Mouse (Mus musculus): Measurements from ENCODE around the gene Cdc42ep3. TPM values are rescaled to one million over a fixed set of nuclear protein-coding genes. Genes with fewer than 3 reads are reported as not detected.

Cdc42ep3 gene
- polyA plus RNA-seq, 1 experiment from 2014 or later: 49.4 TPM

- no peaks in the 10 kb centered on the region for H3K27me3 ChIP-seq (ENCODE audit: control insufficient read depth, insufficient read depth, low read depth, low read length)
- no peak overlapping the region for H3K9ac ChIP-seq (ENCODE audit: low read depth, low read length)
- ATAC-seq: no peak
- no peak overlapping the region for H3K4me3 ChIP-seq (ENCODE audit: low read depth, low read length)
- H3K9me3 ChIP-seq (replicated peaks; ENCODE audit: control insufficient read depth, low read length, poor library complexity, severe bottlenecking): no peaks in the 10 kb centered on the region
- WGBS: 64% methylated on average over 6 of the region's 6 CpGs
- no peaks in the 10 kb centered on the region for H3K36me3 ChIP-seq (ENCODE audit: control insufficient read depth, insufficient read depth, low read length)
- no peak overlapping the region for H3K4me2 ChIP-seq (ENCODE audit: low read length)
- no peak overlapping the region for H3K27ac ChIP-seq (ENCODE audit: low read length)
- H3K4me1 ChIP-seq (ENCODE audit: control insufficient read depth, insufficient read depth, low read length): no peaks in the 10 kb centered on the region
Observed at GRCm38 (mm10) chr17:79376434-79377210, 21.7 kb upstream of the Cdc42ep3 start.

- 80% methylated on average over 5 of the region's 5 CpGs for WGBS
- Histone ChIP-seq H3K27ac (ENCODE audit: low read length) (no peak overlapping the region), H3K4me3 (ENCODE audit: low read depth, low read length) (no peak overlapping the region), H3K9me3 (replicated peaks; ENCODE audit: control insufficient read depth, low read length, poor library complexity, severe bottlenecking) (no peaks in the 10 kb centered on the region), H3K4me2 (ENCODE audit: low read length) (no peak overlapping the region), H3K36me3 (ENCODE audit: control insufficient read depth, insufficient read depth, low read length) (no peaks in the 10 kb centered on the region), H3K27me3 (ENCODE audit: control insufficient read depth, insufficient read depth, low read depth, low read length) (no peaks in the 10 kb centered on the region), H3K4me1 (ENCODE audit: control insufficient read depth, insufficient read depth, low read length) (no peaks in the 10 kb centered on the region), H3K9ac (ENCODE audit: low read depth, low read length) (no peak overlapping the region)
- ATAC-seq: no peak
Observed at GRCm38 (mm10) chr17:79372973-79373372, 18.1 kb upstream of the Cdc42ep3 start.

- Histone ChIP-seq H3K9me3 (replicated peaks; ENCODE audit: control insufficient read depth, low read length, poor library complexity, severe bottlenecking) (no peaks in the 10 kb centered on the region), H3K27me3 (ENCODE audit: control insufficient read depth, insufficient read depth, low read depth, low read length) (no peaks in the 10 kb centered on the region), H3K4me1 (ENCODE audit: control insufficient read depth, insufficient read depth, low read length) (no peaks in the 10 kb centered on the region), H3K36me3 (ENCODE audit: control insufficient read depth, insufficient read depth, low read length) (no peaks in the 10 kb centered on the region), H3K4me2 (ENCODE audit: low read length) (no peak overlapping the region), H3K9ac (ENCODE audit: low read depth, low read length) (no peak overlapping the region), H3K27ac (ENCODE audit: low read length) (no peak overlapping the region), H3K4me3 (ENCODE audit: low read depth, low read length) (no peak overlapping the region)
- WGBS: 44% methylated on average over 5 of the region's 5 CpGs
- no peak for ATAC-seq
Observed at GRCm38 (mm10) chr17:79364749-79365450, 10.0 kb upstream of the Cdc42ep3 start.

GRCm38 (mm10) chr17:79356071-79356601, 1.2 kb upstream of the Cdc42ep3 start:
- Histone ChIP-seq H3K4me3 (ENCODE audit: low read depth, low read length) (peak overlapping the region; percentile 83), H3K4me1 (ENCODE audit: control insufficient read depth, insufficient read depth, low read length) (peaks cover 18% of the 10 kb centered on the region), H3K27ac (ENCODE audit: low read length) (peak overlapping the region; percentile 98), H3K27me3 (ENCODE audit: control insufficient read depth, insufficient read depth, low read depth, low read length) (no peaks in the 10 kb centered on the region; the same call in 1 of the 2 replicates), H3K36me3 (ENCODE audit: control insufficient read depth, insufficient read depth, low read length) (no peaks in the 10 kb centered on the region), H3K4me2 (ENCODE audit: low read length) (peak overlapping the region; percentile 86), H3K9me3 (replicated peaks; ENCODE audit: control insufficient read depth, low read length, poor library complexity, severe bottlenecking) (no peaks in the 10 kb centered on the region), H3K9ac (ENCODE audit: low read depth, low read length) (peak overlapping the region; percentile 98)
- 11% methylated on average over 24 of the region's 24 CpGs for WGBS
- ATAC-seq: peak; percentile 49

DNA sequence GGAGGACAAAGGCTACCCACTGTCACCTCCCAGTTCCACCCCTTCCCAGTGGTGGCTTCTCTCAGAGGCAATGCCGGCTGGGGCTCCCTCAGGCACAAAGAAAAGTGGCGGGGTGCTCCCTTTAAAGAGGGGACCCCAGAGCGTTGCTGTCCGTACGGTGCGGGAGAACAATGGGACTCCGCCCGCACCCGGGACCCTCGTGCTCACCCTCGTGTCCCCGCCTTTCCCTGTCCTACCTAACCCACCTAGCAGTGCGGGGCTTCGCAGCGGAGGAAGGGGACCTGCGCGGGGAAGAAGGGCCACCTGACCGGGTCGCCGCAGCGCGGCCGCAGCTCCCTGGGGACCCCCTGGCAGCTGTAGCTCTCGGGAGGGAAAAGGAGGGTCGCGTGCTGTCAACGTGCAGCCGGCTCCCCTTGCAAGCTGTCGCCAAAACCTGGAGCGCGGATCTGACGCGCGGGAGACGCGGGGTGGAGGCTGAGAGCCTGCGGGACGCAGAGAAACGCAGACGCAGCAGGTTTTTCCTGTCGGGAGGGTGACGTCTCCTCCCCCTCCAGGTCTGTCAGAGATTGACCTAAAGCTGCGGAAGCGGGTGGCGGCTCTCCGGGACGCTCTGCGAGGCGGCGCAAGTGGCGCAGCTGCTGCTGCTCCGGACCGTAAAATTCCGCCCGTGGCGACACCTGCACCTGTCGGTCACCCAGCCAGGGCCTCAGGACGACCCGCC, 540 bp upstream of the Cdc42ep3 start:
- Histone ChIP-seq H3K36me3 (ENCODE audit: control insufficient read depth, insufficient read depth, low read length) (no peaks in the 10 kb centered on the region), H3K9ac (ENCODE audit: low read depth, low read length) (peak overlapping the region; percentile 98), H3K4me3 (ENCODE audit: low read depth, low read length) (peak overlapping the region; percentile 83), H3K4me2 (ENCODE audit: low read length) (peak overlapping the region; percentile 86), H3K27me3 (ENCODE audit: control insufficient read depth, insufficient read depth, low read depth, low read length) (no peaks in the 10 kb centered on the region; the same call in 1 of the 2 replicates), H3K27ac (ENCODE audit: low read length) (peak overlapping the region; percentile 98), H3K4me1 (ENCODE audit: control insufficient read depth, insufficient read depth, low read length) (peaks cover 18% of the 10 kb centered on the region), H3K9me3 (replicated peaks; ENCODE audit: control insufficient read depth, low read length, poor library complexity, severe bottlenecking) (no peaks in the 10 kb centered on the region)
- WGBS: under 1% methylated on average over 59 of the region's 59 CpGs
- peak; percentile 87 for ATAC-seq

DNA sequence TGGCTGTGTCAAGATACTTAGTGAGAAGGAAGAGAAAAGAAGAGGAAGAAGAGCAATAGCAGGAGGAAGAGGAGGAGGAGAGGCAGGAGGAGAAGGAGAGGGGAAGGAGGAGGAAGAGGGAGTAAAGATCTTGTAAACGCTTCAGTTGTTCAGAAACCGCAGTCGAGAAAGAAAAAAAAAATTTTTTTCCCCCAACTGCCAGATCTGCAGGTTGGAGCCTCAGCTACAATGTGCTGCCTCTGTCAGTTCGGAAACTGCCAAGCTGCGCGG, 782 bp downstream of the Cdc42ep3 start:
- Histone ChIP-seq H3K27ac (ENCODE audit: low read length) (peak overlapping the region; percentile 98), H3K9ac (ENCODE audit: low read depth, low read length) (peak overlapping the region; percentile 98), H3K27me3 (ENCODE audit: control insufficient read depth, insufficient read depth, low read depth, low read length) (no peaks in the 10 kb centered on the region; the same call in 1 of the 2 replicates), H3K9me3 (replicated peaks; ENCODE audit: control insufficient read depth, low read length, poor library complexity, severe bottlenecking) (no peaks in the 10 kb centered on the region), H3K4me1 (ENCODE audit: control insufficient read depth, insufficient read depth, low read length) (peaks cover 25% of the 10 kb centered on the region), H3K36me3 (ENCODE audit: control insufficient read depth, insufficient read depth, low read length) (0 out of 2 replicates have a peak, but pooled peaks cover under 1% of the 10 kb centered on the region), H3K4me2 (ENCODE audit: low read length) (peak overlapping the region; percentile 86), H3K4me3 (ENCODE audit: low read depth, low read length) (peak overlapping the region; percentile 83)
- no peak for ATAC-seq
- WGBS: 2% methylated on average over 6 of the region's 6 CpGs

- H3K4me1 ChIP-seq (ENCODE audit: control insufficient read depth, insufficient read depth, low read length): peaks cover 25% of the 10 kb centered on the region
- 2% methylated on average over 16 of the region's 16 CpGs for WGBS
- H3K36me3 ChIP-seq (ENCODE audit: control insufficient read depth, insufficient read depth, low read length): 0 out of 2 replicates have a peak, but pooled peaks cover 2% of the 10 kb centered on the region
- no peaks in the 10 kb centered on the region for H3K9me3 ChIP-seq (replicated peaks; ENCODE audit: control insufficient read depth, low read length, poor library complexity, severe bottlenecking)
- H3K4me2 ChIP-seq (ENCODE audit: low read length): peak overlapping the region; percentile 86
- H3K9ac ChIP-seq (ENCODE audit: low read depth, low read length): peak overlapping the region; percentile 98
- no peaks in the 10 kb centered on the region for H3K27me3 ChIP-seq (ENCODE audit: control insufficient read depth, insufficient read depth, low read depth, low read length)
- peak overlapping the region; percentile 83 for H3K4me3 ChIP-seq (ENCODE audit: low read depth, low read length)
- no peak for ATAC-seq
- peak overlapping the region; percentile 98 for H3K27ac ChIP-seq (ENCODE audit: low read length)
Observed at GRCm38 (mm10) chr17:79353446-79354173, 1.3 kb downstream of the Cdc42ep3 start.

- no peak for ATAC-seq
- WGBS: 85% methylated on average over 11 of the region's 11 CpGs
- peaks cover 25% of the 10 kb centered on the region for H3K4me1 ChIP-seq (ENCODE audit: control insufficient read depth, insufficient read depth, low read length)
- H3K36me3 ChIP-seq (ENCODE audit: control insufficient read depth, insufficient read depth, low read length): 0 out of 2 replicates have a peak, but pooled peaks cover 2% of the 10 kb centered on the region
- no peaks in the 10 kb centered on the region for H3K9me3 ChIP-seq (replicated peaks; ENCODE audit: control insufficient read depth, low read length, poor library complexity, severe bottlenecking)
- no peak overlapping the region for H3K4me3 ChIP-seq (ENCODE audit: low read depth, low read length)
- H3K4me2 ChIP-seq (ENCODE audit: low read length): no peak overlapping the region
- H3K27me3 ChIP-seq (ENCODE audit: control insufficient read depth, insufficient read depth, low read depth, low read length): no peaks in the 10 kb centered on the region
- H3K27ac ChIP-seq (ENCODE audit: low read length): no peak overlapping the region
- H3K9ac ChIP-seq (ENCODE audit: low read depth, low read length): no peak overlapping the region
Observed at GRCm38 (mm10) chr17:79350751-79351191, 4.1 kb downstream of the Cdc42ep3 start.

Measured in midbrain, embryonic 16.5 days (tissue).